Mouse (Mus musculus): Measurements from ENCODE around the gene Crim1.

DNA sequence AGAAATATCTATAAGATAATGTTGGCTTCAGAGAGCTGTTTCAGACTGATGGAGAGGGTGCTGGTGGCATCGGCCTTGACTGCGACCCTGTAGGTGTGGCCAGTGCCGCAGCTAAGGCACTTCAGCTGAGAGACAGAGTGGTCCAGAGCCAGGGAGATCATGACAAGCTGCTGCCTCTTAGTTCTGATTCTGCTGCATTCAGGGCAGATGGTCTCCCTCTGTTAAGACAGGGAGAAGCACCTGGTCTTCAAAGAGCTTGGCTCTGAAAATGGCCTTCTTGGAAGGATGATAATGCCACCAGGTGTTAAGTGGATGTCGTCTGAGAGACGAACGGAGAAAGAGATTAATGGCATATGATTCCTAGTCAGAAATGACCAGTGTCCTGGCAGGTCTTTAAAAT lies 33.8 kb downstream of the Crim1 start:
- TF ChIP-seq CTCF (IDR thresholded peaks at IDR 0.05; ENCODE audit: low read depth, low read length) = no peak
- TF ChIP-seq EP300 (IDR thresholded peaks at IDR 0.05; ENCODE audit: insufficient read depth, low read depth, low read length) = no peak
- TF ChIP-seq POLR2A (IDR thresholded peaks at IDR 0.05; ENCODE audit: insufficient read depth, low read length) = no peak
